Mouse (Mus musculus): ENCODE results near the gene Adcy10.

Adcy10 gene

DNA sequence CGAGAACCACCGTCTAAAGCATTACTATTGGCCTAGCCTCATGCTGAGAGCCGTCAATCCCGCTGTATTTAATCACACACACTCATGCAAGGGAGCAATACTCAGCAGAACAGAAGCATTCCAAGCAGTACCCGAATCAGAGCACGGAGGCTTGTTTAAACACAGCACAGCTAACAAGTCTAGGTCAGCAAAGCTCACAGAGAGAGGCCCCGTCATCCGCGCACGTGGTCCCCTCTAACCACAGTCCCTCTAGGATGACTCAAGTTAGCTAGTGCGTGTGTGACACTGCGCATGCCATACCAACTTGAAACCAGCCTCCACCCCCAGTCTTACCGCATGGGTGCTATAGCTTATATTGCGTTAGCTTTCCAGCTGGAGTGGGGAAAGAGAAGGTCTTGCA, 118.2 kb downstream of the Adcy10 start:
- DNase-seq (ENCODE audit: low read depth, low spot score) = no peak

DNA sequence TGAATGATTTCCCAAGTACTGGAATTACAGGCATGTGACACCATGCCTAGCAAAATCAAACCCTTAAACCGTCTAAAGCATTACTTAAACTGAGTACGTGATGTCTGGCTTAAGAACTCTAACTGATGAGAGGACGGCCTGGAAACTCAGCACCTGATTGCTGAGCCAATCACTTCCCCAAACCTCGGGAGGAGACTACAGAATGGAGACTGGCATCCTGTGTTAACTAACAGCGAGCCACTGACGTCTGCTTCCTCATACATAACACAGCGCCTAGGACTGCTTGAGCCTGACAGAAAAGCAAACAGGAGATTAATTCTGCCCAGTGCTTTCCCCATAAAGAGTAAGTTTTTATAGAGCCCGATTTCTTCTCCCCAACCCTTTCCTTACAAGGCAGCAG, 119.2 kb downstream of the Adcy10 start:
- DNase-seq (ENCODE audit: low read depth, low spot score) = no peak

DNA sequence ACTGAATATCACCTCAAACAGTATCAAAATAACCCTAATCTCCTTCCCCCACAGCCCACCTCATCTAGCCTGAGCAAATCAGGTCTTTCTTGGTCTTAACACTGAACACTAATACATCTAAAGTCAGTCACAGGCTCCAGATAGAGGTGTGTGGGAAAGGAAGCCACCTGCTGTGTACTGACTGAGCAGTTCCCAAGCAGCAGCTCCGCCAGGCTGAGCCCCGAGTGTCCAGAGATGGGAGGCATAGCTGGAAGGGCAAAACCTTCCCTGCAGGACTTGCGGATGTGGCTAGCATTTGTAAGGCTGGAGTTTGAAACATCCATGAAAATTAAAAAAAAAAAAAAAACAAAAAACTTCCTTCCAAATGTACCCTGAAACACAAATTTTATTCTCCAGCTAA, 120.1 kb downstream of the Adcy10 start:
- no peak for DNase-seq (ENCODE audit: low read depth, low spot score)

DNA sequence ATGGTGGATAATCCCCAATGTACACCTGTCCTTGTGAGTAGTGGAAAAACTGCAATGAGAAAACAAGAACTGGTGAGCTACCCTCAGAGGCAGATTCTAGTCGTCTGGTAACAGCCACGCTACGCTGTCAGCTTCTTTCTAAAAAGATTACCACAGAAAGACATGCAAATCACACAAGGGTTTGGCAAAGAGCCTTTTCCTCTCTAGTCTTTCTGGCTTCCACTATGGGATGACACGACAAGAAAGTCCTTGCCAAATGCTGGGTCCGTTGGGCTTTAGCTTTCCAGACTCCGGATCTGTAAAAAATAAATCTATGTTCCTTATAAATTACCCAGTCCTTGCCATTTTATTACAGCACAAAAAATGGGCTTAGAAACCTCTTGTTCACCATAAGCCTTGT, 120.8 kb downstream of the Adcy10 start:
- no peak for DNase-seq (ENCODE audit: low read depth, low spot score)

DNA sequence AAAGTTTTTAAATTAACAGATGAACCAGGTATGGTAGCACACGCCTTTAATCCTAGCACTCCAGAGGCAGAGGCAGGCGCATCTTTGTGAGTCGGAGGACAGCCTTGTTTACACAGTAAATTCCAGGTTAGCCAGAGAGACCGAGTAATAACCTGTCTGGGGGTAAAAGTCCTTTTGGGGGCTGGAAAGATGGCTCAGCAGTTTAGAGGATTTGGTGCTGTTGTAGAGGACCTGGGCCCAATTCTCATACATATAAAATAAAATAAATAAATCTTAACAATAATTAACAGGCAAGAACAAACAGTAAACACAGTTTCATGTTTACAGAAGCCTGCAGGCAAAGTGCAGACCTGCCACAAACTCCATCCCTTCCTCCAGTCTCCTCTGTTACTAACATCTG, 123.9 kb downstream of the Adcy10 start:
- DNase-seq (ENCODE audit: low read depth, low spot score) = no peak

DNA sequence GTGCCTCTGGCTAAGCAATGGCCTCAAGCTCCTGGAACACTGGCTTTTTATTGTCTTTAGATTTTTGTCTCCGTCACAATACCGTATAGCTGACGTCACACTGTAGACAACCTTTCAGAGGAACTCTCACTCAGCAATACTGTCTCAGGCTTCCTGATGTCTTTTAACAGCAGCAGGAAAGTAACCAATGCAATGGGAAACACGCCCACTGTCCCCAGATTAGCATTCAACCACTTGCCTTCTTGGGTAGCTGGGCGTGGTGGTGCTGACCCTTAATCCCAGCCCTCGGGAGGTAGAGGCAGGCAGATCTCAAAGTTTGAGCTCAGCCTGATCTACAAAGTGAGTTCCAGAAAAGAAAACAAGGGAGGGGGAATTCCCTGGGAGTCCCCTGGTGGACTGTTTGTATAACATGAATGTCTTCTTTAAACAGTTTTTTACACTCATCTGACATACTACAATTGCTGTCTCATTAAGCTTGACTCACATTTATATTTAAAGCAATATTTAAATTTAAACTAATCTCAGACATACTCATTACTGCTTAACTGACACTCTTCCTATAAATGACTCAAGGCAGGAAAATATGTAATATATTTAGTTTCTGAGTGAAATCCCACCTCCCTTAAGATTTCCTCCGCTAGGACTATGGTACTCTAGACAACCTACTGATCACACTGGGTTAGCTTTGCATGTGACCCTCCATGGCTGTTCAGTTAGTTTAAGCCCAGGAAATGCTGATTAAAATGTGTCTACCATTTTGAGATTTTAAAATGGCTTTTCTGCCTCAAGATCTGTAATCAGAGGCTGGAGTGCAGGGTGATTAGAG, 124.7 kb downstream of the Adcy10 start:
- DNase-seq (ENCODE audit: low read depth, low spot score) = no peak

DNA sequence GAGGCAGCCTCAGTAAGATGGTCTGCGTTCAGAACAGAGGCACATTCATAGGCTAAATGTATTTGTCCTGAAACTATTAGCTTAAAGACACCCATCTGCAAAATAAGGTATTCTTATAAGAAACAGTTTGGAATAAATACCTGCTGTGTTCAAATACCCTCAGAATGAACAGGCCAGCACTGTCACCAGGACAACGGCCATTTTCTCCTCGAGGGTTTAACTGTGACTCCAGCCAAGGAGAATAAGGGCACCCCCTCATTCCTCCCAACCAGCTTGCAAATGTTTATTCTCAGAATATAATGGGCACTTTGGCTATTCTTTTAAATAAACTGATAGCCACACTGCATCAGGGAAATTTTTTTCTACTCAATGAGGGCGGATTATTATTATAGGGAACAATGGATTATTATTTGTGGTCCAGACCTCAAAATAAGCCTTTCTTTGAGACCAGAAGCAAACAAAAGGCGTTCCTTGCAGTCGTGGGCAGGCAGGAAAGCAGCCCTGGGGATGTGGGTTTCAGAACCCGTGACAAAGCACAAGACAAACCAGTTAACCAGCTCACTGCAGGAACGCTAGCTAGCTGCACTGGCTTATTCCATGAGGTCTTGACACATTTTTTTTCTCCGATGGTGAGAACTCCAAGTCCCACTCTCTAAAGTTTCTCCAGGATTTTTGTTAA, 125.5 kb downstream of the Adcy10 start:
- no peak for DNase-seq (ENCODE audit: low read depth, low spot score)

DNA sequence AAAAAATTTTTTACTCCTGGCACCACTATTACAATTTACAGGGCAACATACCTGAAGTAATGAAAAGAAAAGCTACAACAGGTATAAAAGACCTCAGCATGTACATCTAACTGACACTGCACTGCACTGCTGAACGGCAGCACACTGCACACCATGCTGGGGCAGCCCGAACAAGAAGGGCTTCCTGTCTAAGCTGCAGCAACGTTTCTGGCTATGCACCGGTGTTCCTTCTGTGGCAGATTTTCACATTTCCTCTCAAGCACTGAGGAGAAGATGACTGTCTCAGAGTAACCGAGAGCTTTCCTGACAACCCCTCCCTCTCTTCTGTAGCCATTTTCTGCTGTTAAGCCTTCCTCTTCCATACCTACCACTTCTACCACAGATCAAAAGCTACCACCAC, 127.7 kb downstream of the Adcy10 start:
- DNase-seq (ENCODE audit: low read depth, low spot score) = no peak

DNA sequence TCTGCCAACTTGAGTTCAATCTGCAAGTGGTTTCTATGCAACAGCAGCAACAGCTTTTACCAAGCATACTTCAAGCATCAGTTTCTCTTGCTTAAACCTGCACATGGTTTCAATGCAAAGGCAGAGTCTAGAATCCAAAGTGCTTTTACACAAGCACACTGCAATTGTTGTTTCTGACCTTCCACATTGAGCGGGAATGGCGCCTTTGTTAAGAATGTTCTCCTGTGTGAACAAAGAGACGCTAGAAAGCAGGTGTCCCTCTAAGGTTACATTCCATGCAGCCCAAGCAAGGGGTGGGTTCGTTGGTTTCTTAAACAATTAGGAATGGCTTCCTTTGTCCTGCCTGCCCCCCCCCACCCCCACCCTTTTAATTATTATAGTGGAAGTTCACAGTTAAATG, 128.9 kb downstream of the Adcy10 start:
- no peak for DNase-seq (ENCODE audit: low read depth, low spot score)

DNA sequence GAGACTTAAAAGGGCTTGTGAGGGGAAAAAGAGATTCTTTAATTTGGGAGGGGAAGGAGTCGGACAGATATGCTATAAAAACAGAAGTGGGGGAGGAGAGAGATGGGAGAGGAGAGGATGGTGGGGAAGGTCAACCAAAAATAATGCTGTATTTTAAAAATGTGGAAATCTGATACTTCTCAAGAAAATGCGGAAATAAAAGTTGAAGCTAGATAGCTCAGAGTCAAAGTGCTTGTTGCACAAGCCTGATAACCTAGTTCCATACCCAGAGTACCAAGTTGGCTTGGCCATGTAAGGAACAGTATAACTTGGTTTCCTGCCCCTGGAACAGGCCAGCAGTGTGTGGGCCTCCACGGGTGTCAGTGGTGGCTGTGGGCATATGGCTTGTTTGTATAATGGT, 129.8 kb downstream of the Adcy10 start:
- DNase-seq (ENCODE audit: low read depth, low spot score) = no peak

DNA sequence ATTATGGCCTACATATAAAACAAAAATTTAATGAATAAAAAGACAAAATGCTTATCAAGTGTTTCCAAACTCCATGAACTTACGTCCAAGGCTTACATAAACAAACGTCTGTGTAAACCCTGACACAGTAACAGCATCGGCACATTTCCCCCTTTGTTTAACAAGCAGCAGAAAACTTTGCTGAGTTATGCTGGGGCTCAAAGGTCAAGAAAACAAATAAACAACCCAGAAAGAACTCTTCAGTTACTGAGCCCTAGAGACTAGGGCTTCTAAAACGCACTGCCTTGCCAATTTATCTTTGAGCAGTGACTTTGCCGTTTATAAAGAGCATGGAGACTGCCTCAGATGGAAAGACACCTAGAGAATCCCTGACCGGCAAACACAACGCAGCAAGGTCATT, 131.7 kb downstream of the Adcy10 start:
- DNase-seq (ENCODE audit: low read depth, low spot score) = no peak

DNA sequence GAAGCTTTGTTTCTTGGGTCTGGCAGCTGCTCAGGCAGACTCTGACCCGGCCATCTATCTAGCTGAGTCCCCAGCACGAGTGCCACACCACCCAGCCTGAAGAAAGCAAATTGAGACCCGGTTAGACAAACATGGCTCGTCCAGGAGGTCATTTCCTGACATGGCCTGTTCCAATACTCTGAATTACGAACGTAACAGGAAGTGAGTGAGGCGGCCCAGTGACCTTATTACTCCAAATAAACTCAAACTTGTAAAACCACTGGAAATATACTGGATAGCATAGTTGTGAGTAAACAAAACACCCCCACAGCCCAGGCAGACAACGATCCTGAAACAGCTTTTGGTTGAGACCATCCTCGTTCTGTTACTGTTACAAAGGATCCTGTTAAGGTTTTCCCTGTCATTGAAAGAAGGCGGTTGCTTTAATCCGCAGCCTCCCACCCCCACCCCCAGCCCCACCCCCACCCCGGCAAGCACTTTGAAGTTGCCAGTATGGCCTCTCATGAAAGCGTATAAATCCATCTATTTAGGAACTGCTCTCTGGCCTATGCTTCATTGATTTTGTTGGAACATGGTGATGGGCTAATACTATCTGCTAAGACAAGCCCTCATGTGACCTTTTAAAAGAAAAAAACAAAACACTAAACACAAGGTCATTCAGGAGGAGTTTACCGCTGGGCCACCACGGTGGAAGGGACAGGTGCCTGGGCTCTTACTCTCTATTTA, 132.3 kb downstream of the Adcy10 start:
- DNase-seq (ENCODE audit: low read depth, low spot score) = no peak

DNA sequence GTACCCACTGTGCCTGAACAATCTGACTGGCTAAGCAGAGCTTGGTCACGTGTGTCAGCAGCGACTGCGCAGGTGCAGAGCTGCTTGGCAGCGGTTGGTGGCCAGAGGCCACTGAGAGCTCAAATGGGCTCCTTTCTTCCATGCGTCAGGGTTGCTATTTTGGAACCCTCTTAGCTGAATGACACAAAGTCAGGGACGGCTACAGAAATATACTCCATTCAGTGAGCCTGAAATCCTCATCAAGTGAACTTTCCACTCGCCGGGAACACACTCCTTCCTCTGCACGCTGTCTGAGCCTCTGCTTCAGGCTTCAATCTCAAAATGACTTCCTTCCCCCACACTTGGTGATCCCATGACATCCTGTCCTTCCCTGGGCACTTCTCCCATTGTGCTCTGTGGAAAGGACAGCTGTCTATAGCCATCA, 133.2 kb downstream of the Adcy10 start:
- no peak for DNase-seq (ENCODE audit: low read depth, low spot score)

DNA sequence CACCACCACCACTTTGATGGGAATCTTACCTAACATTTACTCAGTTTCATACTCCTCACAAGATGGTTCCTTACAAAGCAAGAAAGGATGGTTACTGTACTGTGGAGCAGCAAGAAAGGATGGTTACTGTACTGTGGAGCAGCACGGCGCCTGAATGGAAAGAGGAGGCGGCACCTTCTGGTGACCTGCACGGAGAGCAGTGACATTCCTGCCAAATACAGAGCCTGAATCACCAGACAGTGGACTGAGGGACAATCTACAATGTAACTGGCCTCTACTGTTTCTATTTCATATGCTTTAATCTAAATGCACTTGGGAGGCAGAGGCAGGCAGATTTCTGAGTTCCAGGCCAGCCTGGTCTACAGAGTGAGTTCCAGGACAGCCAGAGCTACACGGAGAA, 140.1 kb downstream of the Adcy10 start:
- no peak for DNase-seq (ENCODE audit: low read depth, low spot score)

DNA sequence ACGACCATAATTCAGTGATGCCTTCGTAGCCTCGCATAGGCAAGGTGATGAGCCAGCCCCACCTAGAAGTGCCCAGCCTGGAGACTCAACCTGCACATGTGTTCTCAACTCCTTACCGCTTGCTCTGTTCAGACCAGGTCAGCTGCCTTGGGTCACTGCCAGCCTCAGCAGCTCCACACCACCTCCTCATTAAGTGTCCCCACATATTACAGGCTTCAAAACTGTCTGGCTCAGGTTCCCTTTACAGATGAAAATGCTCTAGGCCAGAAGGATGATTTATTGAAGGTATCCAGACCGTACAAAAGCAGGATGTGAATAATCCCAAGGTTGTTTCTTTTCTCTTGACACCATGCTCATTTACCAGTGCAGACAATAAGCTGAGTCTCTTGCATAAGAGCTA, 140.9 kb downstream of the Adcy10 start:
- no peak for DNase-seq (ENCODE audit: low read depth, low spot score)

Data from brain, embryonic 18.5 days (tissue).